Mouse (Mus musculus) lung, embryonic 15.5 days (tissue): ENCODE data around the gene Rpl37. TPM values are rescaled to one million over a fixed set of nuclear protein-coding genes. Genes with fewer than 3 reads are reported as not detected.

Source experiments
- ATAC-seq: fragments of 200-750 bp; cut with Nextera tagmentation; 2 replicates; pipeline ENCODE4 v1.8.0; 2017; ENCODE audit warnings: moderate number of reproducible peaks, borderline replicate concordance; ENCODE audit not compliant: low FRiP score, low TSS enrichment; ENCODE audit errors: extremely low read depth
- H3K27ac ChIP-seq: fragments of 300-500 bp; sonication (generic); 2 replicates; pipeline ENCODE4 v1.5.1; 2015; ENCODE audit warnings: moderate library complexity, mild to moderate bottlenecking, inconsistent platforms
- H3K27me3 ChIP-seq: fragments of 300-500 bp; sonication (generic); 2 replicates; pipeline ENCODE4 v1.6.1; 2015; ENCODE audit warnings: inconsistent platforms
- H3K36me3 ChIP-seq: fragments of 300-500 bp; sonication (generic); 2 replicates; pipeline ENCODE4 v1.6.1; 2015; ENCODE audit warnings: inconsistent platforms
- H3K4me1 ChIP-seq: fragments of 300-500 bp; sonication (generic); 2 replicates; pipeline ENCODE4 v1.6.1; 2015; ENCODE audit warnings: inconsistent platforms
- H3K4me2 ChIP-seq: fragments of 300-500 bp; sonication (generic); 2 replicates; pipeline ENCODE4 v1.6.1; 2015; ENCODE audit warnings: inconsistent platforms, mild to moderate bottlenecking, moderate library complexity
- H3K4me3 ChIP-seq: fragments of 300-500 bp; sonication (generic); 2 replicates; pipeline ENCODE4 v1.5.1; 2015; ENCODE audit warnings: mild to moderate bottlenecking, inconsistent platforms
- H3K9ac ChIP-seq: fragments of 300-500 bp; sonication (generic); 2 replicates; pipeline ENCODE4 v1.6.1; 2015; ENCODE audit warnings: inconsistent platforms
- H3K9me3 ChIP-seq: fragments of 300-500 bp; sonication (generic); 2 replicates; pipeline ENCODE4 v1.6.1; 2016; ENCODE audit warnings: inconsistent platforms
- WGBS: fragments of 180-500 bp; shearing (Covaris S2); methylation state at CpG from one replicate; pipeline ENCODE4 v1.1.7; 2015; 5-methylcytosine and 5-hydroxymethylcytosine counted together
- polyA plus RNA-seq: library from polyadenylated mRNA; unstranded; fragments of >200 nt; fragmentation: Nextera tagmentation; extraction: Ambion mirVana; gene quantifications from 2 replicates; pipeline ENCODE4 v1.2.1, GENCODE M21; 2015

Gene Rpl37
- polyA plus RNA-seq, 1 experiment from 2014 or later, result 469 TPM

DNA sequence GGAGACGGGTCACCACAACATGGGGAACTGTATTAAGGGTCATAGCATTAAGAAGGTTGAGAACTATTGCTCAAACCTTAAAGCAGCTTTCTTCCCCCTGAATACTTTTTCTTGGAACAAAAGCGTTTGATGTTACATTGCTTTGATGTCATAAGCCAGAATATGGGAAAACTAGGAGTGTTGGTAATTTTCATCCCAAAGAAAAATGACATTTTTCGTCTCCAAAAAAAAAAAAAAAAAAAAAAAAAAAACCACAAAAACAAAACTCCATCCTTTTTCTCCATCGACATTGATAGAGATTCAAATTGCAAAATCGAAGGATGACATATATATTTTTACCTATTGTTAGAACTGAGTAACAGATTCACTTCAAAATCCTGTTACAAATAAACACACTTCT lies 26.3 kb downstream of the Rpl37 start:
- Histone ChIP-seq H3K9ac (no peak overlapping the region), H3K27ac (no peak overlapping the region), H3K36me3 (no peaks in the 10 kb centered on the region), H3K4me3 (peak overlapping the region; percentile 93; the same call in 1 of the 2 replicates), H3K4me2 (peak overlapping the region; percentile 62), H3K27me3 (no peaks in the 10 kb centered on the region), H3K4me1 (peaks cover 15% of the 10 kb centered on the region), H3K9me3 (no peaks in the 10 kb centered on the region)
- WGBS, result 55% methylated on average over 5 of the region's 5 CpGs
- ATAC-seq, result no peak

- Histone ChIP-seq H3K27me3 (no peaks in the 10 kb centered on the region), H3K9ac (peak within 1 kb of the TSS; percentile 91), H3K4me1 (peaks cover 11% of the 10 kb centered on the region), H3K4me3 (peak within 1 kb of the TSS; percentile 93), H3K4me2 (peak within 1 kb of the TSS; percentile 62), H3K36me3 (no peaks in the 10 kb centered on the region), H3K27ac (peak within 1 kb of the TSS; percentile 91), H3K9me3 (no peaks in the 10 kb centered on the region)
- WGBS, result under 1% methylated on average over 62 of the region's 80 CpGs
- peak; percentile 96 for ATAC-seq
Observed at GRCm38 (mm10) chr15:5143361-5144020, 27.0 kb downstream of the Rpl37 start, which contains the start of gene Prkaa1. Prkaa1 (plus strand) TSS chr15:5143861.

DNA sequence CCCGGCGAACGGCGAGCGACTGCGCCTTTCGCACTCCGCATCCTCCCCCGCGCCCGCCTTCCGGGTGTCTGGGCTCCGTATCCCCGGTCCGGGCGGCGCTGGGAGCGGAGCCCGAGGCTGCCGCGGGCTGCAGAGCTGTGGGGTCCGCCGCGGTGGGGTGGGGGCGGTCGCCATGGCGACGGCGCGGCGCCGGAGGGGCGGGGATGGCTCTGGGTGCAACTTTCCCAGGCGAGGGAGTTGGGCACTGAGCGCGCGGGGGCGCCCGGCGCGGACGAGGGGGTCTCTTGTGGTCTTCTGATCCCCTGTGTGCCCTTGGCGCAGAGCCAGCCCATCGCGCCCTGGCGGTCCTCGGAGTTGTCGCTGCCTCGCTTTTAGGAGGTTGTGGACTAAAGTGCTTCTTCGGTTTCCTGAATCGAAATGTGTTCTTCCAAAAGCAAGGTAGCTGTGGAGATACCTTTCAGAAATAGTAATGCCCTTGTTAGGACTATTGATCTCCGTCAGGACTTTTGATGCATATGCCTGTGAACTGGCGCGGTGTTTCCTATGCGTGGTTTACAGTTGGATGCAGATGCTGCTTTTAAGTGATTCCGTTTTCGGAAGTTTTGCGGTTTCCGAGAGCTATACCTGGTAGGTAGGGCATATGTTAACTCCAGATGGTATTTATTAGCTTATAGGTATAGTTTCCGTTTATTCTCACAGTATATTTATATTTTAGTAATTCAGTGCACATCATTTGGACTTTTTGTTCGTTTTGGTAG lies 27.8 kb downstream of the Rpl37 start:
- peak; percentile 88 for ATAC-seq
- WGBS, result under 1% methylated on average over 50 of the region's 61 CpGs
- Histone ChIP-seq H3K4me1 (peaks cover 11% of the 10 kb centered on the region), H3K27me3 (no peaks in the 10 kb centered on the region), H3K27ac (peak overlapping the region; percentile 91), H3K9ac (peak overlapping the region; percentile 91), H3K4me3 (peak overlapping the region; percentile 93), H3K36me3 (no peaks in the 10 kb centered on the region), H3K4me2 (peak overlapping the region; percentile 62), H3K9me3 (no peaks in the 10 kb centered on the region)

DNA sequence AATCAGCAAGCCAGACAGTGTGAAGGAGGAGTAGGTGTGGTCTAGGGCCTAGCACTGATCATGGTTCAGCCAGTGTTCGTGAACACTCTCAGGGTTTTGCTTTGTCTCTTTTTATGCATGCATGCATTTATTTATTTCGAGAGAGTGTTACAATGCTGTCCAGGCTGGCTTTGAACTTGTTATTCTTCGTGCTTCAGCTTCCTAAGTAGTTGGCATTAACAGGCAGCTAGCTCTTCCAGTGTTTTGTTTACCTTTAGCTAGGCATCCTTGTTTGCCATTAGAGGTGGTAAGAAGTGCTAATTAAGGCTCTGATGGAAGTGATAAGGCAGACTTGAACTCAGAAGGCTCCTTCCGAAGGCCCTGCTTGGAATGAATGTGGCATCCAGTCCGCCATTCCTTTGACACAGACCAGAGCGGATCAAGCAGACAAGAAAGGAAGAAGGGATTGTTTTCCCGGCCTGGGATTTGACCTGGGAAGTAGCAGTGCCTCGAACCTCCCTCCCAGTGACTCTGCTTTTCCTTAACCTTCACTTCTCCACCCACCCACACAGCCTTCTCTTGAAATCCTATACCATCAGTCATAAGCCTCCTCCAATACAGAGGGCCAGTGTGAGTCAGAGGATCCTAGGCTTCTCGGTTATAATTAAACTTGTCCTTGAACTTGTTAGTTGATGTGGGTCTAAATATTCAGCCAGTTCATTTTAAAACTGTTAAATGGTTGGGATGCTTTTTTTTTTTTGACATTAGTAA lies 28.9 kb downstream of the Rpl37 start:
- WGBS, result 36% methylated on average over 9 of the region's 9 CpGs
- Histone ChIP-seq H3K27me3 (no peaks in the 10 kb centered on the region), H3K36me3 (no peaks in the 10 kb centered on the region), H3K9me3 (no peaks in the 10 kb centered on the region), H3K9ac (0 out of 2 replicates have a peak overlapping the region, but pooled peaks have one; percentile 20), H3K4me3 (peak overlapping the region; percentile 93), H3K4me1 (peaks cover 11% of the 10 kb centered on the region), H3K27ac (no peak overlapping the region), H3K4me2 (peak overlapping the region; percentile 62)
- no peak for ATAC-seq

DNA sequence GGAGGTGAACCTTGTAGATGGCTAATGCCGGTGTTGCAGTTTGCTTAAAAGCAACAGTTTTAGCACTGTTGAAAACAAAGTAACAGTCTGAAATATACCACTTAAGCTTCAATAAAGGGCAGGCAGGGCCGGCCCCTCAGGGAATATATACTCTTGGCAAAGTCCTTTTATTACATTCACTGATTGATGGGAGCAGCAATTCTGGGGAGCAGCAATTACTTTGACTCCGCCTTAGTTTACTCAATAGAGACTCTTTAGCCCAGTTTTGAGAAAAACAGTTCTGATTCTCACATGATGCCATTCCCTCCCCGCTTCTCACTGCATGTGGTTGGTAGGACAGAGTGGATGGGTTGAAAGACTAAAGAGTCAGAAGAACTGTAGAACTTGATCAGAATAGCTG lies 32.7 kb downstream of the Rpl37 start:
- H3K4me1 ChIP-seq, result peaks cover 11% of the 10 kb centered on the region
- H3K27ac ChIP-seq, result no peak overlapping the region
- 80% methylated on average over 4 of the region's 4 CpGs for WGBS
- H3K36me3 ChIP-seq, result no peaks in the 10 kb centered on the region
- H3K4me3 ChIP-seq, result no peak overlapping the region
- H3K27me3 ChIP-seq, result no peaks in the 10 kb centered on the region
- H3K9me3 ChIP-seq, result no peaks in the 10 kb centered on the region
- no peak overlapping the region for H3K9ac ChIP-seq
- no peak for ATAC-seq
- H3K4me2 ChIP-seq, result no peak overlapping the region

- H3K4me2 ChIP-seq, result no peak overlapping the region
- peaks cover 12% of the 10 kb centered on the region; the same call in 1 of the 2 replicates for H3K4me1 ChIP-seq
- no peak overlapping the region for H3K27ac ChIP-seq
- H3K4me3 ChIP-seq, result no peak overlapping the region
- no peaks in the 10 kb centered on the region for H3K36me3 ChIP-seq
- no peak for ATAC-seq
- H3K9me3 ChIP-seq, result no peaks in the 10 kb centered on the region
- no peak overlapping the region for H3K9ac ChIP-seq
- 84% methylated on average over 6 of the region's 6 CpGs for WGBS
- no peaks in the 10 kb centered on the region for H3K27me3 ChIP-seq
Observed at GRCm38 (mm10) chr15:5152171-5152570, 35.7 kb downstream of the Rpl37 start.

DNA sequence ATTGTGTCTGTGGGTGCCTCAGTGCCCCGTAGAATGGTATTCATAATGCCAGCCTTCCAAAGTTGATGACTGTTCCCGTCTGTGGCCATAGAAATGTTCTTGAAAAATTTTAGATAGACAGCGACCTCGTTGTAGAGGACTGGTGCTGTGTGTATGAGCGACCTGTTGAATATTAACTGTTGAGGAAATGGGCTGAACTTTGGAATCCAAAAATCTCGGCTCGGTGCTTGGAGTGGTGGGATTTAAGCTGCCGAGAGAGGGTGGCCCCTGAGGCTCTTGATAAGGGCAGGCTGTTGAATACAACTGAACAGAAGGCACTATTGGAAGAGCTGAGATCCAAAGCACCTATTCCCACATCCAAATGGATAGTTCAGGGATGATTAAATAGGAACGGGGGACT lies 38.2 kb downstream of the Rpl37 start:
- Histone ChIP-seq H3K27ac (no peak overlapping the region), H3K9ac (no peak overlapping the region), H3K36me3 (no peaks in the 10 kb centered on the region), H3K27me3 (no peaks in the 10 kb centered on the region), H3K4me2 (no peak overlapping the region), H3K4me3 (no peak overlapping the region), H3K9me3 (no peaks in the 10 kb centered on the region), H3K4me1 (peaks cover 12% of the 10 kb centered on the region; the same call in 1 of the 2 replicates)
- ATAC-seq, result no peak
- 53% methylated on average over 9 of the region's 9 CpGs for WGBS

DNA sequence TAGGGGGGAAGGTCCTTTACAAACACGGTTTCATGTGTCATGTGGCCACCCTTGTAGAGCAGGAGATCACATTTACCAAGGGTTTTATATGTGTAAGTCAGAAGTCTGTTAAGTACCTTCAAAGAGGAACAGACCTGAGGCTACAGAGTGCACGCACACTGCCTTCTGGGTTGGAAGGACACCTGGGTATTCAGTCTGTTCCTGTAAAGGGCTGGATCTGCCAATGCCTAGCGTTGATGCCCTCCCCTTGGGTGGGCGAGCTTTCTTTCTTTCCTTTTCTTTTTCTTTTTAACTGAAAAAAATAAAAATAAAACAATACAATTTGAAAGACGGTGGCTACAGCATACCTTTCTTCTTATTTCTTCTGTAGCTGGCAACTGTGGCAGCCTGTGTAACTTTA lies 38.6 kb downstream of the Rpl37 start:
- WGBS, result 67% methylated on average over 5 of the region's 5 CpGs
- ATAC-seq, result no peak
- H3K27ac ChIP-seq, result no peak overlapping the region

DNA sequence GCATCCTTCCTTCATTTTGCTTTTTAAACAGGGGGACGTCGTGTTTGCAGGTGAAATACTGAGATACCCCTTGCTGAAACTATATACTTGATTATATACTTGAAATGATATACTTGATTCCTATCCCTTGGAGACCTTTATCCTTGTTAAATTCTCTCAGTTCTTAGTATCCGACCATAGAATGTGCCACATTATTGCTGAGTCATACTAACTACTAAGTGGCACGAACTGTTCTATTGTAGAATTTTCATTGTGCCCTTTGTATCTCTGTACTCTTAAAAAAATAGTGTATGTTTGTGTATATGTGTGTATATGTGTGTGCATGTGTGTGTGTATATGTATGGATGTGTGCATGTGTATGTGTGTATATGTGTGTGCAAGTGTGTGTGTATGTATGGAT lies 39.9 kb downstream of the Rpl37 start:
- no peak for ATAC-seq
- no peak overlapping the region for H3K27ac ChIP-seq
- 83% methylated on average over 4 of the region's 4 CpGs for WGBS
- no peaks in the 10 kb centered on the region for H3K27me3 ChIP-seq
- no peaks in the 10 kb centered on the region for H3K9me3 ChIP-seq
- no peak overlapping the region for H3K4me2 ChIP-seq
- no peak overlapping the region for H3K4me3 ChIP-seq
- peaks cover 12% of the 10 kb centered on the region; the same call in 1 of the 2 replicates for H3K4me1 ChIP-seq
- 0 out of 2 replicates have a peak, but pooled peaks cover 6% of the 10 kb centered on the region for H3K36me3 ChIP-seq
- no peak overlapping the region for H3K9ac ChIP-seq

More for the DNA sequence above, 38.6 kb downstream of the Rpl37 start:
- Histone ChIP-seq H3K9me3 (no peaks in the 10 kb centered on the region), H3K4me3 (no peak overlapping the region), H3K4me1 (peaks cover 12% of the 10 kb centered on the region; the same call in 1 of the 2 replicates), H3K36me3 (no peaks in the 10 kb centered on the region), H3K27me3 (no peaks in the 10 kb centered on the region), H3K9ac (no peak overlapping the region), H3K4me2 (no peak overlapping the region)

DNA sequence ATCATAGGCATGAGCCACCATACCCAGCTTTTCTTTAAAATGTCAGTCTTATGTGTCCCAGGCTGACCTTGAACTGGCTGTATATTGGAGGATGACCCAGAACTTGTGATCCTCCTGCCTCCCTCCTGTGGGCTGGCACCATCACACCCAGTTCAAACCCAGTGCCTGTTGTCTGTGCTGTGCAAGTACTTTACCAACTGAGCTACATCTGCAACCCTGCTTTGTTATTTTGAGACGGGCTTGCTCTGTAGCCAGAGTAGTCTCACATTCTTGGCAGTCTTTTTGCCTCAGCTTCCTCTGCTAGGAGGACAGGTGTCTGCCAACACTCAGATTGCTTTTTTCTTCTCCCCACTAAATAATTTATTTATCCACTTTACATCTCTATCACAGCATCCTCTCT lies 40.9 kb downstream of the Rpl37 start:
- Histone ChIP-seq H3K27ac (no peak overlapping the region), H3K27me3 (no peaks in the 10 kb centered on the region), H3K4me2 (no peak overlapping the region), H3K9me3 (no peaks in the 10 kb centered on the region), H3K4me3 (no peak overlapping the region), H3K9ac (no peak overlapping the region), H3K4me1 (peaks cover 12% of the 10 kb centered on the region; the same call in 1 of the 2 replicates), H3K36me3 (0 out of 2 replicates have a peak, but pooled peaks cover 6% of the 10 kb centered on the region)
- no peak for ATAC-seq
- 68% methylated on average over 1 of the region's 1 CpGs for WGBS

- no peak overlapping the region for H3K4me2 ChIP-seq
- no peak overlapping the region for H3K9ac ChIP-seq
- H3K27ac ChIP-seq, result no peak overlapping the region
- 51% methylated on average over 6 of the region's 6 CpGs for WGBS
- no peak for ATAC-seq
- H3K36me3 ChIP-seq, result peaks cover 15% of the 10 kb centered on the region; the same call in 1 of the 2 replicates
- H3K4me3 ChIP-seq, result no peak overlapping the region
- H3K4me1 ChIP-seq, result peaks cover 12% of the 10 kb centered on the region; the same call in 1 of the 2 replicates
- H3K9me3 ChIP-seq, result no peaks in the 10 kb centered on the region
- no peaks in the 10 kb centered on the region for H3K27me3 ChIP-seq
Observed at GRCm38 (mm10) chr15:5158827-5159226, 42.4 kb downstream of the Rpl37 start.
